Mouse (Mus musculus): ENCODE results near the gene Gm21366. TPM values are rescaled to one million over a fixed set of nuclear protein-coding genes. Genes with fewer than 3 reads are reported as not detected.

Gm21366 gene
- not detected in 2 replicates for polyA plus RNA-seq (2012; rRNA removed; ENCODE audit: low replicate concordance)

DNA sequence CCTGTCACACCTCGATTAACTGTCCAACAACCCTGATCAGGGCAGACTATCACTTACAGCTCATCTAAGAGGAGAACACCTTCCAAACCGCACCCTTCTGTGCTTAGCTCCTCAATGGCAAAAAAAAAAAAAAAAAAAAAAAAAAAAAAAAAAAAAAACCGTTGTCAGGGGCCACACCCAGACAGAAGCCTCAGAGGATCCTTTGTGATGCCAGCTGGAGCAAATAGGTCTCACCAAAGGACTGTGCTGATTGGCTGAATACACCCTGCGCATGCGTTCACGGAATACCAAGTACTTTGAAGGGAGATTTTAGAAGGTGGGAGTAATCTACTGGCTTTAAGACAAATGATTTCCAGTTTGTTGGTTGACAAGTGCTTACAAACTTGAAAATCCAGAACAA, at the start of gene Gm21366:
Gene Gm21366 (minus strand): TSS at position 101 of the 400 bp plus-strand sequence.

All from duodenum, adult 2 months (tissue).